Mouse (Mus musculus): ENCODE measurements around the gene Prdx6.
"Not testable (repeated sequence)": the region's sequence is repeated elsewhere in the genome, so short reads cannot be mapped to it uniquely, and the experiment has no call there.

The Prdx6 gene

DNA sequence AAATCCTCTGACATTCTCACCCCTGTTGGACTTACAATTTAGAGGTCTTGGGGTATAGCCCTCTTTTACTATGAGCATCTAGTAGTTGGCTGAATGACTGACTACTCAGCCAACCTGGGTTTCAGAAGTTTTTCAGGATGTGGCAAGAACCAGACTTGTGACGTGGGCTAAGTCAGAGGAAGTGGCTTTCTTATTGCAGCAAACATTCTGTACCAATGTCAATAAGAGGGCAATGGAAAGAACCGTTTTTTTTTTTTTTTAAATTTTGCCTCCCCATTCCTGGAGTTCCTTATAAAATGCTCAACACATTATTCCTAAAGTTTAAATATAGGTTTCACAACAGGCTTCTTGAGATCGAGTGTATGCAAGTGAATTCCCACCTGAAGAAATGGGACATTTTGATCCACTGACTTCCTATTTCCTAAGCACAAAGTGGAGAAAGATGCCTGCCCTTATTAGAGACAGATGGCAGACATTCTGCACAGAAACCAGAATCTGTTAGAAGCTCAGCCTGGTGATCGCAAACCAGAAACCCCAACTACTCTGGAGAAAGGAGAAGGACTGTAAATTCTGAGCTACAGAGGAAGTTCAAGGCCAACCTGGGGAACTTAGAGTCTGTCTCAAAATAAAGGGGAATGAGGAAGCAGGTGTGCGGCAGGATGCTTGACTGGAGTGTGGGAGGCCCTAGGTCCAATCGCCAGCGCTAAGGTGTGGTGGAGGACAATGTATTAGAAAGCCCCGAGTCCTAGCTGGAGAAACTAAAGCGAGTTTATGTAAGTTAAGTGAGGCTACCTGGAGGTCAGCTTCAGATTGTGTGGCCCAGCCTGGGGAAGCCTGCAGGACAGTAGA is 622 bp upstream of the Prdx6 start:
- no peak for DNase-seq (ENCODE audit: extremely low spot score, low read depth, low spot score)

DNA sequence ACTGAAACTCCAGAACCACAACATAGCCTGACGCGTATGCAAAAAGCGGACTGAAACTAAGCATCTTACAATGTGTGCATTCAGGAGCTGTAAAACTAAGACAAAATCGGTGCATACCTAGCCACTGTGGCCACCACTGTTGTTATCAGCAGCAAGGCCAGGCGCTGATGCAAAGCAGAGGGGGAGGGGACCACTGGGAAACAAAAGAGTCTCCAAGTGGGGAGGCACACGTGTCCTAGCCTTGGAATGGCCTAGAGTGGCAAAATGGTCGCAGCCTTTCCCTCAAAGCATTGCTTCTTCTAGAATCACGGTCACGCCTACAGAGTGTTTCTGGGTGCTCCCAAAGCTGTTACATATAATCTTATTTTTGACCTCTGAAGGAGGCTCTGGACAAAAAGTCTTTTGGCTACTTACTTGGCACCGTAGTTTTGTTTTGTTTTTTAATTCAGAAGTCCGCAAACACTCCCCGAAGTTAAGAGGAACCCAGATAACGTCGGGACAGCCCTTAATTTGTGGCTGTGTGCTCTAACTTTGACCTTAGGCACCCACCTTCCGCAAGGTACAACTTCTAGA is 902 bp downstream of the Prdx6 start:
- no peak for DNase-seq (ENCODE audit: extremely low spot score, low read depth, low spot score)

DNA sequence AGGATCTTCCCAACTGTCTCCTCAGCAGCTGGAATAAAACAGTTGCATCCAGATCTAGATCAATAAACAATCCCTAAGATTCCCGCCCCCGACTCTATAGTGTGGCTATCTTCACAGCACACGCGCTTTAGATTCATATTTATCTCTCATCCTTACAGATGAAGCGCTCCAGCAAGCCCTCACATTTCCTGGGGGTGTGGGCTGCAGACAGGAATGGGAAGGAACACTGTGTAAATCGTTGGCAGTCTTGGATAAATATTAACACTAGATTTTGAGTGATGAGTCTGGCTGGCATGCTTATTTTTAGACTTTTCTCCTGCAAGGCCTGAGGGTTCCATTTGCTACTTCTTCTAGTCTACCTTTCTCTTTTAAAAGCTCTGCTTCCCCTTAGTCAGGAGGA is 1.6 kb downstream of the Prdx6 start:
- DNase-seq (ENCODE audit: extremely low spot score, low read depth, low spot score) = no peak

DNA sequence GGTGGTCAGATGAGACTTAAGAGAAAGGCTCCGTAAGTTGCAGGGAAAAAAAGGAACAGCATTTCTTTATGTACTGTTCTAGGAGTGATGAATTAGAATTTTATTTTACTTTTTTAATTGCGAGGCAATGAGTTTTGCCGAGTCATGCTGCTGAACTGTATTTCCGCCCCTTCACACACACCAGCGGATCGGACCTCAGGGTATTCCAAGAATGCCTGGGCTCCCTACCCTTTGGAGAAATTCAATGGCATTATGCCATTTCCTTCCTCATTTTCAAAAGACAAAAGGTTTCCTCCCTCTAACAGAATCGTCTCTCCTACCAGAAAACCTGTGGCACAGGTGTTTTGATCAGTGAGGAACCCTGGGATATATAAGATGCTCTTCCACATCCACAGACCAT is 2.3 kb downstream of the Prdx6 start:
- DNase-seq (ENCODE audit: extremely low spot score, low read depth, low spot score) = no peak

DNA sequence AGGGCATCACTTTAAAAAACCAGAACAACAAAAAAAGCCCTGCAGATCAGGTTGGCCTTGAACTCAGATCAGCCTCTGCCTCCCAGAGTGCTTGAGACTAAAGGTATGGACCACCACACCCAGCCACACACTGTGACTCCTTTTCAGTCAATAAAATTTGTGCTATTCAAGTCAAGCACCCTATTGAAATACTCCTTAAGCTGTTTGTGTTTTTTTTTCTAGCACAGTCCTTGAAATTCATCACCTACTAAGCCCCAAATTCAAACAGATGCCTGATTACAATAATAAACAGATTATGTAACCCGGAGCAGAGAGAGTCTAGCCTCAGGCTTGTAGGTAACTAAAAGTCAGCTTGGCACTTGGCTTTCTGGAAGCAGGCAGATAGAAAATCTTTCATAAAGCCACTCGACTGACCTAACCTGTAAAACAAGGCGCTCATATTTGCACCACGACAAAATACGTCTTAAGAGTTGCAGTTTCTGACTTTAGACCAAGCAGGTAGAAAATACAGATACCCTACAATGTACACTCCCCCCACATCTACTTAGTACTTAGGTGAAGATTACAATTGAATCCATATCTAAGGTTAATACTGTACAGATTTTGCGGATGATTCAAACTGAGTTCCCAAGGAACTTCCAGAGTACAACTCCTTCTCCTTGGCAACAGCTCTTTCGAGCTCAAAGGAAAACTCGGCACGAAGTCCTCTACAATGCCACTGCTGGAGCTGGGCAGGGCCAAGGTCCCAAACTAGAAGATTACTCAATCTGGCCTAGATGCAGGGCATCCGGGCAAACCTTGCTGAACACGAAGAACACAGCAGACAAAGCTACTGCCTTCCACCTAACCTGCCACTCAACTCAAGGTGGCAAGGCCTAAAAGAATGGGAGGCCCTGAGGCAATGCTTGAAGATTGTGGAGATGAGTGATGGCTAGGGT is 3.1 kb downstream of the Prdx6 start:
- no peak for DNase-seq (ENCODE audit: extremely low spot score, low read depth, low spot score)

DNA sequence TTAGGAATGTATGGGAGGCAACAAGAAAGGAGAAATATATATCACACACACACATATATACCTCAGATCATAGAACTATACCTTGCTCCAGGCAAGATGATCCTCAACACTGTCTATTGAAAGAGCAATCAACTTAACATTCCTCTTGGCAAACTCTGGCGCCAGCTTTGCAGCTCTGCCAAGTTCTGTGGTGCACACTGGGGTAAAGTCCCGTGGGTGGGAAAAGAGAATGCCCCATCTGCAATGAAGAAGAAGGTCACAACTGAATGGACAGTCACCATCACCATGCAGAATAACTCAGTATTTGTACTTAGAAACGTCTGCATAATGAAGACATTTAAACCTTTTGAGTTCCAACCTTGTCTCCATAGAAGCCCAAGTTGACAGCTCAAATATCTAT is 3.8 kb downstream of the Prdx6 start:
- DNase-seq (ENCODE audit: extremely low spot score, low read depth, low spot score) = no peak

DNA sequence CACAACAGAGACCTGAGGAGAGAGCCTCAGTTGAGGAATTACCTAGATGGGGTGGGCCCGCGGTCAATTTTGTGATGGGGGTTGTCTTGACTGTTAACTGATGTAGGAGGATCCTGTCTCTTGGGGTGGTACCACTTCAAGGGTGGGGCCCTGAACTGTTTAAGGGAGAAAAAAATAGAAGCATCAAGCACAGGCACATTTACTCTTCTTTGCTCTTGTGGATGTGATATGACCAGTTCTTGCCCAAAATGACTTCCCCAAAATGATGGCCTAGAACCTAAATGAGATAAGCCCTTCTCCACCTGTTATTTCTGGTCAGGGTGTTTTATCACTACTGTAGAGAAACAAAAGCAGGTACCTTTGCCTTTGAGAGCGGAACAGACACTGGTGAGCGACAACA is 13.3 kb downstream of the Prdx6 start:
- no peak for DNase-seq (ENCODE audit: extremely low spot score, low read depth, low spot score)

DNA sequence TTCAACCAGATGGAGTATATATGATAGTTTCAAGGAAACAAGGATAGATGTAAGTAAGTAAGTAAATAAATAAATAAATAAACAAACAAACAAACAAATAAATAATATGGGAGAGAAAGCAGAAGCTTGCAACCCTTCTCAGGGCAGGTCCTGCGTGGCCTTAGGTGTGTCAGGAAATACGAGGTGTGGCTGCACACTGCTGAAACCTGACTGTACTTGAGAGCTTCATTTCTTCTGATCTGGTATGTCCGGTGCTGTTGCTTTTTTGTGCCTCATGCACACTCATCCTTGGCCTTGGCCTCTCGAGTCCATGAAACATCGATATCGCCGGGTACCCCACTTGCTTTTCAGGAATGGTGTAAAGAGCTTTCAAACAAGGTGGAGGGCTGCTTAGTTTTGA is 13.7 kb downstream of the Prdx6 start:
- no peak for DNase-seq (ENCODE audit: extremely low spot score, low read depth, low spot score)

DNA sequence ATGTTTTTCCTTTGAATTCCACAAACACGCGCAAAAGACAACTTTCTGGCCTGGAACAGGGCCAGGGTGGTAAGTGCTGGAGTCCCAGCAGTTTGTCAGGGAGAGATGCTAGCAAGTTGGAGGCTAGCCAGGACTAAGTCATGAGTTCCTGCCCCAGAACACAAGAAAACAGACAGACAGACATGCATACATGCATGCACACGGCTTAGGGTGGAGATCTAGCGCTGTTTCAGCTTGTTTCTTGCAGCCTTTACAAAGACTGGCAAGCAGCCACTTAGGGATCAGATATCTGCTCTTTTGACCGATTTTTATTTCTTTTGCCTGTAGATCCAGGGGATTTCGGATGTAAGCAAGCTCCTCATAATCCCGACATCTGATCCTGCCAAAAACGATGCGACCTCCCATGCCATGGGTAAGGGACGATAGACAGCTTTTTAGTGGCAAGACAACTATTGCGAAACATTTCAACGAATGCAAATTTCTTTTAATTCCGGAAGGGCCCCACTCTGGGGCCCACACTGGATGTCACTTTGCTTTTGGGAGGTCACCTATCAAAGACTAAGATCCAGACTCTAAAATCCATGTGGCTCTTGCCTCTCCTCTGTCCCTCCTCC is 17.7 kb downstream of the Prdx6 start:
- no peak for DNase-seq (ENCODE audit: extremely low spot score, low read depth, low spot score)

DNA sequence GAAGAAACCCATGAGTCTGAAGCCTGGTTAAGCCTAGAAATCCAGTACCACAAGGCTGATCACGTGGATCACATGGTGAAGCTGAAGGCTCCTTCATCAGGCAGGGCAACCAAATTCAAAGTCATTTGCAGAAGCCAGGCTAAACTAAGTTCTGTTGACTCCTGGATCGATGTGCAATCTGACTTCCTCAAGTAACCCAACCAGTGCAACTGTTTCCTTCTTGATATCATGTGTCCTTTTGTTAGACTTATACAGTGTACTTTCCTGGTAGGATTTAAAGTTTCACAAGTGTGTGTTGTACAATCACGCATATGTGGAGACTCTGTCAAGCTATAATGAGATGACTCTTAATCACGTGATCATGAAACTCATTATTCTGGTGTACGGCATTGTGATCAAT is 18.8 kb downstream of the Prdx6 start:
- no peak for DNase-seq (ENCODE audit: extremely low spot score, low read depth, low spot score)

DNA sequence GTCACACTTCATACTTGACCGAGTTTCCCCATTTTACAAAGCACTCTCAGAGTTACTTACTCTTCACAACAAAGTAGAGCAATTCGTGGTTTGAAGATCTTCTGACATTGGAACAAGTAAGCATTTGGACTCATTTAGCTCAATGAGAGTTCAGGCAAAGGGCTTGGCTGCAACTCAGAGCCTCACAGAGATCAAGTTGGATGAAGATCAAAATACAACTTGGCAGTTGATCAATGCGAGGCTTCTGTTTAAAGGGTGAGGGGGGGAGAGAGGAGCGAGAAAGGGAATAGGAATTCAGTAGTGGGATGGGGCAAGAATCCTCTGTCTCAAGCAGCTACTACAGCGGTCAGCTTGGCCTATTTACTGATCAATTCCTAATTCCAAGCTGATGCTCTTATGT is 26.2 kb downstream of the Prdx6 start:
- DNase-seq (ENCODE audit: extremely low spot score, low read depth, low spot score) = no peak

DNA sequence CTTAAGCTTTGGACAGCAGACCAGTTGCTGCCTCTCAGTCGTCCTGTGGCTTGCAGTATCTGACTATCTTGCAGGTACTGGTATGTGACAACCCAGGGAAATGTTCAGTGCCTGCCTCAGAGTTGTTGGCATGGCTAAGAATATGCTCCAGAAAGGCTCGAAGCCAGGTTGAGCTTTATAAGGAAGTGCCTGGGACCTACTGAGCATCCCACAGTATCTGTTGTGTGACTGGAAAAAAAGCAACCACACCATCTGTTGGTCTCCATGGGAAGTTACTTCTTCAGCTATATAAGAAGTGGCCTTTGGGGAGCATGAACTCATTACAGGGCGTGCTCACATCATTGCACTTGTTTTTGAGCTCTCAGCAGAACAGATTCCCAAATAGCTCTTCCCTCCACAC is 31.2 kb downstream of the Prdx6 start:
- DNase-seq (ENCODE audit: extremely low spot score, low read depth, low spot score) = no peak

DNA sequence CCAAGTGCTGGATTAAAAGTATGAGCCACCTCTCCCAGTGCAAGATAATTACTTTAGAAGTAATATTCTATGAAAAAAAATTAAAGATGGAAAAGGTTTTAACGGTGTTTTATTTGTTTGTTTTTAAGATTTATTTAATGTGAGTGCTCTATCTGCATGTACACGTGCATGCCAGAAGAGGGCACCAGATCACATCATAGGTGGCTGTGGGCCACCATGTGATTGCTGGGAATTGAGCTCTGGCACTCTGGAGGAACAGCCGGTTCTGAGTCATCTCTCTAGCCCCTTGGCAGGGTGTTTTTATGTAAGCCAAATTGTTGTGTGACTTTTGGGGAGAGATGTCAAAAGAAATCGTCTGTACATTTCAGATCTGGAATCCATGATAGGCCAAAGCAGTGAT is 36.6 kb downstream of the Prdx6 start:
- DNase-seq (ENCODE audit: extremely low spot score, low read depth, low spot score) = no peak

DNA sequence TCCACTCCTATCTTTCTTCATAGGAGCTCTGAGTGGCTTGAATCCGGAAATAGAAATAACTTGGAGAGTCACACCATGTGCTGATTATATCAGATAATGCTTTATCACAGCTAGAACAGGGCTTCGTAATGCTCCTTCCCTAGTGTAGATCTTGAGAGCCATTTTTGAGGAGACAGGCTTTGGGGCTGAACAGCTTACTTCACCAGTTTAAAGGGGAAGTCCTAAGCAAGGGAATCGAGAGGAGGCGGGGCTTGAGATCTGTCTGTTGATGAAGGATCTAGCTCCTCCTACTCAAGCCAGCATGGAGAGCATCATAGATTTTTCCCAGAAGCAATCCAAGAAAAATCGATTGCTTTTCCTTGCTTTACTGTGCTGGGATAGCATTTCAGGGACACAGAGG is 51.2 kb downstream of the Prdx6 start:
- no peak for DNase-seq (ENCODE audit: extremely low spot score, low read depth, low spot score)

DNA sequence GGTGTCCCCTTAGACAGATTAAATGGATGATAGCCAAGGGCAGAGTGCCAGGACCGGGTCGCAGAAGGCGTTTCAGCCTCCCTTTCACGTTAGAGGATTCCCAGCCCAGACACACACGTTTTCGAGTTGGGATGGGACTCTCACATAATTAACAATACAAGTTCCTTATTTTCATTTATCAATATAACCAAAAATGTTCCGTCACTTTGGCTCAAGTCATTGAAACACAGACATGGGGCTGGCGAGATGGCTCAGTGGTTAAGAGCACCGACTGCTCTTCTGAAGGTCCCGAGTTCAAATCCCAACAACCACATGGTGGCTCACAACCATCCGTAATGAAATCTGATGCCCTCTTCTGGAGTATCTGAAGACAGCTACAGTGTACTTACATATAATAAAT is 54.7 kb downstream of the Prdx6 start:
- not testable (repeated sequence) for DNase-seq (ENCODE audit: extremely low spot score, low read depth, low spot score)

DNA sequence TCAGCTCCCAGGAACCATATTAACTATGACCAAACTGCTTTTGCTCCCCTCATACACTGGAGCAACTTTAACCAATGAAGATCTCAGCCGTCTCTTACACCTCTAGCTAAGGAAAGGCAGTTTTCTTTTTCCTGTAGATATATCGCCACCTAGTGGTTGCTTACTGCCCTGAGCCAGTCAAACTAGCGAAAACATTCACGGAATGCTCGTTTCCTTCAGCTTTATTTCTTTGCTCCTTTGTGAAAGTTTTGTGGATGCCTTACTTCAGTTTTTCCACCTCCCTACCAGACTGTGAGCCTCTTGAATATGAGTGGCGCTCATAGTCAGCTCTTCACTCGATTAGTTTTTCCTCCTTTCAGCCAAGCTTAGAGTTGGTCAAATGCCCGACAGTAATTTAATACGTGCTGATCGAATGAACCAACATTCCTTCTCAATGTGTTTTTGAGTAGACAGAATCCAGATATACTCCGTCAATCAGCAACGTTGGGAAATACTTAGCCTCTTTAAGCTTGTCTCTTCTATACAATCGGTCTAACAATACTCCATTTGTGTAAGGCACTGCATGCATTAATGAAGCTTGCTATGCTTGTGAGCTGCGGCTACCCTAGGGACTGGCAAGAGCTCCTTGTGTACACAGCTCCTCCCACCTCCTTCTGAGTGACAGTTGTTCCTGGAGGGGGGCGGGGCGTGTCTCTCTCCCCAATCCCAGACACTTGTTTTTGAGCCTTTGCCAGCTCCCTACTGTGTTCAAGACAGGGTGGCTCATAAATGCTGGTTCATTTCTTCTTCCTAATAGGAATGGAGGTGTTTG is 55.3 kb downstream of the Prdx6 start:
- peak; percentile 89 for DNase-seq (ENCODE audit: extremely low spot score, low read depth, low spot score)

DNA sequence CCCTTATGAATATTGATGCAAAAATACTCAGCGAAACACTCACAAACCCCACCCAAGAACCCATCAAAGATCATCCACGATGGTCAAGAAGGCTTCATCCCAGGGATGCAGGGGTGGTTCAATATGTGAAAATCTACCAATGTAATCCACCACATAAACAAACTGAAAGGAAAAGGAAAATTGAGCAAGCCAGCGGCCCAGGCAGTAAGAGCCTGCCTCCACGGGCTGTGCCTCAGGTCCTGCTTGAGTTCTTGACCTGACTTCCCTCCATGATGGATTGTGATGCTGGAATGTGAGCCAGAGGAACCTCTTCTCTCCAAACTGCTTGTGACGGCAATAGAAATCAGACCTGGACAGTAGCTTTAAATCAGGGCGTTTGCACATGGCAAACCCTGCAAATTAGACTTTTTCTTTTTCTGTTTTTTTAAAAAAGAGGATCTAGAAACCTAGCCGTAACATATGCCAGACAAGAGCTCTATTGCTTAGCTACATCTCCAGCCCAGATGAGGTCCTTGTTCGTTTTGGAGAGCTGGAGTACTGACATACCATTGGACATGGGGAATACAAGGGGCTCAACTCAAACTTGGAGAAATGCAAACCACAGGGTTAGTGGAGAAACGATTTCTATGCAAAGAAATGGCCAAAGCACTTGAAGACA is 60.6 kb downstream of the Prdx6 start:
- no peak for DNase-seq (ENCODE audit: extremely low spot score, low read depth, low spot score)
